Mouse (Mus musculus) lung, postnatal 14 days (tissue): Measurements from ENCODE around the gene Hcst.
A peak's percentile ranks its signal among the peaks of the same experiment; 100 is the strongest.

Experiments used
- DNase-seq: peaks from one replicate; pipeline ENCODE4 v3.0.0; 2021

Hcst gene

GRCm38 (mm10) chr7:30419561-30420499, at the start of gene Hcst:
Gene Hcst (minus strand): TSS chr7:30419854.
- no peak for DNase-seq

- no peak for DNase-seq
Observed at GRCm38 (mm10) chr7:30464816-30465300, 45.2 kb upstream of the Hcst start.

GRCm38 (mm10) chr7:30463996-30464395, 44.3 kb upstream of the Hcst start:
- no peak for DNase-seq

GRCm38 (mm10) chr7:30463568-30463967, 43.9 kb upstream of the Hcst start:
- DNase-seq, result no peak

GRCm38 (mm10) chr7:30459484-30459883, 39.8 kb upstream of the Hcst start:
- DNase-seq, result no peak

GRCm38 (mm10) chr7:30457629-30458330, 38.1 kb upstream of the Hcst start, which contains the start of the genes Kirrel2 and Nphs1:
Gene Kirrel2 (minus strand): TSS chr7:30457690.
Gene Nphs1 (plus strand): TSS chr7:30458315.
- no peak for DNase-seq

GRCm38 (mm10) chr7:30456911-30457628, 37.4 kb upstream of the Hcst start:
- no peak for DNase-seq

- no peak for DNase-seq
Observed at GRCm38 (mm10) chr7:30456487-30456886, 36.8 kb upstream of the Hcst start.

- DNase-seq, result no peak
Observed at GRCm38 (mm10) chr7:30454259-30454658, 34.6 kb upstream of the Hcst start.

- peak; percentile 41 for DNase-seq
Observed at GRCm38 (mm10) chr7:30453766-30454165, 34.1 kb upstream of the Hcst start.

- DNase-seq, result no peak
Observed at GRCm38 (mm10) chr7:30453327-30453726, 33.7 kb upstream of the Hcst start.

- DNase-seq, result no peak
Observed at GRCm38 (mm10) chr7:30450241-30450640, 30.6 kb upstream of the Hcst start.

- peak; percentile 59 for DNase-seq
Observed at GRCm38 (mm10) chr7:30444971-30445751, 25.5 kb upstream of the Hcst start, which contains the start of gene Aplp1. Gene Aplp1 (minus strand): TSS chr7:30445535.

- DNase-seq, result peak; percentile 17
Observed at GRCm38 (mm10) chr7:30444154-30444970, 24.7 kb upstream of the Hcst start.

GRCm38 (mm10) chr7:30443696-30444095, 24.0 kb upstream of the Hcst start:
- DNase-seq, result no peak

- peak; percentile 57 for DNase-seq
Observed at GRCm38 (mm10) chr7:30440697-30441096, 21.0 kb upstream of the Hcst start.

GRCm38 (mm10) chr7:30439734-30440133, 20.1 kb upstream of the Hcst start:
- DNase-seq, result no peak

- DNase-seq, result no peak
Observed at GRCm38 (mm10) chr7:30436879-30437278, 17.2 kb upstream of the Hcst start.

GRCm38 (mm10) chr7:30435156-30435555, 15.5 kb upstream of the Hcst start:
- DNase-seq, result no peak

GRCm38 (mm10) chr7:30434701-30435100, 15.0 kb upstream of the Hcst start:
- DNase-seq, result no peak

- peak; percentile 63 for DNase-seq
Observed at GRCm38 (mm10) chr7:30434238-30434637, 14.6 kb upstream of the Hcst start.
